Mouse (Mus musculus) spleen, adult 2 months (tissue): ENCODE results near the gene Hdac9.

Experiments used
- CTCF ChIP-seq: fragments of 200-500 bp; IDR thresholded peaks from 2 replicates; pipeline ENCODE4 v1.5.1; 2011; ENCODE audit warnings: mild to moderate bottlenecking, inconsistent platforms; ENCODE audit not compliant: insufficient read depth, insufficient read length, insufficient replicate concordance; ENCODE audit errors: extremely low read depth
- POLR2A ChIP-seq: fragments of 200-500 bp; IDR thresholded peaks from 2 replicates; pipeline ENCODE4 v1.6.1; 2011; ENCODE audit warnings: low read depth, low read length, inconsistent platforms

DNA sequence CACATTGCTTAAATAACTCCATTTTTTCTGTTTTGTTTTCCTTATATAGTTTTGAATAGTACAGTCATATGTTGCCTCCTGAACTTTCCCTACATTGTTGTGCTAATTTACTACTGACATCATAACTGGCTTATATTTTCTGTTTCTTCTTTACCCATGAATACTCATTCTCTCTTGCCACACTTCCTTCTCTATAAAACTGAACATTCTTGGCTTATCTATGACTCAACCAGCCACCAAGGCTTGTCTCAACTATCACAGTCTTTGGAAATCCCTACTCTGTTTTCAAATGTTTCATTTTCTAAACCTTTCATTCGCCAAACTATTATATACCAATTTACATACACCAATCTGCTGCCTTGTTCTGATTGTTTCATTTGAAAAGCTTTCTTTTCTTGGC lies 108.7 kb downstream of the Hdac9 start:
- TF ChIP-seq CTCF (no peak), POLR2A (no peak)
